Mouse (Mus musculus) cerebellum, adult 11 months (tissue): ENCODE results near the gene Homer2.

Experiments used
- DNase-seq: peaks from one replicate; pipeline ENCODE4 v3.0.0; 2022

The Homer2 gene

GRCm38 (mm10) chr7:81707471-81708140, at the start of gene Homer2:
Gene Homer2, minus strand, starts transcription at chr7:81707527.
- DNase-seq, result no peak

GRCm38 (mm10) chr7:81747956-81748355, 40.6 kb upstream of the Homer2 start:
- no peak for DNase-seq

GRCm38 (mm10) chr7:81744145-81744544, 36.8 kb upstream of the Homer2 start:
- peak; percentile 15 for DNase-seq

- DNase-seq, result no peak
Observed at GRCm38 (mm10) chr7:81740010-81740409, 32.7 kb upstream of the Homer2 start.

- no peak for DNase-seq
Observed at GRCm38 (mm10) chr7:81738720-81739385, 31.5 kb upstream of the Homer2 start.

GRCm38 (mm10) chr7:81735300-81736048, 28.1 kb upstream of the Homer2 start:
- no peak for DNase-seq

- DNase-seq, result no peak
Observed at GRCm38 (mm10) chr7:81732183-81733089, 25.1 kb upstream of the Homer2 start.

GRCm38 (mm10) chr7:81731181-81731651, 23.9 kb upstream of the Homer2 start:
- no peak for DNase-seq

- no peak for DNase-seq
Observed at GRCm38 (mm10) chr7:81729787-81730186, 22.5 kb upstream of the Homer2 start.

- no peak for DNase-seq
Observed at GRCm38 (mm10) chr7:81727716-81728115, 20.4 kb upstream of the Homer2 start.

- no peak for DNase-seq
Observed at GRCm38 (mm10) chr7:81726728-81727005, 19.3 kb upstream of the Homer2 start.

- no peak for DNase-seq
Observed at GRCm38 (mm10) chr7:81725986-81726727, 18.8 kb upstream of the Homer2 start.

- no peak for DNase-seq
Observed at GRCm38 (mm10) chr7:81723851-81724250, 16.5 kb upstream of the Homer2 start.

- DNase-seq, result no peak
Observed at GRCm38 (mm10) chr7:81721271-81721670, 13.9 kb upstream of the Homer2 start.

GRCm38 (mm10) chr7:81719216-81719661, 11.9 kb upstream of the Homer2 start:
- no peak for DNase-seq

- no peak for DNase-seq
Observed at GRCm38 (mm10) chr7:81718657-81719056, 11.3 kb upstream of the Homer2 start.

- no peak for DNase-seq
Observed at GRCm38 (mm10) chr7:81710166-81710565, 2.8 kb upstream of the Homer2 start.

GRCm38 (mm10) chr7:81708165-81708564, 838 bp upstream of the Homer2 start:
- no peak for DNase-seq

GRCm38 (mm10) chr7:81706416-81707391, 623 bp downstream of the Homer2 start:
- peak; percentile 34 for DNase-seq

- DNase-seq, result no peak
Observed at GRCm38 (mm10) chr7:81706027-81706415, 1.3 kb downstream of the Homer2 start.

GRCm38 (mm10) chr7:81698357-81698756, 9.0 kb downstream of the Homer2 start:
- no peak for DNase-seq
